Mouse (Mus musculus) hindbrain, embryonic 15.5 days (tissue): ENCODE data around the gene Gsdma. TPM values are rescaled to one million over a fixed set of nuclear protein-coding genes. Genes with fewer than 3 reads are reported as not detected.
"Not testable (repeated sequence)": the region's sequence is repeated elsewhere in the genome, so short reads cannot be mapped to it uniquely, and the experiment has no call there.

Experiments
- ATAC-seq: fragments of 200-750 bp; cut with Nextera tagmentation; 2 replicates; pipeline ENCODE4 v1.8.0; 2017; ENCODE audit warnings: low read depth, moderate number of reproducible peaks, moderate TSS enrichment; ENCODE audit not compliant: low FRiP score
- H3K27ac ChIP-seq: fragments of 300-500 bp; sonication (generic); replicated peaks from 2 replicates; pipeline ENCODE4 v1.5.1; 2015; ENCODE audit warnings: mild to moderate bottlenecking, inconsistent platforms
- H3K27me3 ChIP-seq: fragments of 300-500 bp; sonication (generic); 2 replicates; pipeline ENCODE4 v1.6.1; 2015; ENCODE audit warnings: control low read depth, inconsistent platforms
- H3K36me3 ChIP-seq: fragments of 300-500 bp; sonication (generic); 2 replicates; pipeline ENCODE4 v1.6.1; 2015; ENCODE audit warnings: control low read depth, inconsistent platforms
- H3K4me1 ChIP-seq: fragments of 300-500 bp; sonication (generic); replicated peaks from 2 replicates; pipeline ENCODE4 v1.6.1; 2015; ENCODE audit warnings: control low read depth, inconsistent platforms
- H3K4me2 ChIP-seq: fragments of 300-500 bp; sonication (generic); 2 replicates; pipeline ENCODE4 v1.6.1; 2015; ENCODE audit warnings: moderate library complexity, mild to moderate bottlenecking, inconsistent platforms
- H3K4me3 ChIP-seq: fragments of 300-500 bp; sonication (generic); 2 replicates; pipeline ENCODE4 v1.5.1; 2015; ENCODE audit warnings: mild to moderate bottlenecking, inconsistent platforms
- H3K9ac ChIP-seq: fragments of 300-500 bp; sonication (generic); 2 replicates; pipeline ENCODE4 v1.6.1; 2015; ENCODE audit warnings: inconsistent platforms
- H3K9me3 ChIP-seq: fragments of 300-500 bp; sonication (generic); 2 replicates; pipeline ENCODE4 v1.6.1; 2016; ENCODE audit warnings: control low read depth, inconsistent platforms
- WGBS: fragments of 180-500 bp; shearing (Covaris S2); methylation state at CpG from one replicate; pipeline ENCODE4 v1.1.7; 2015; 5-methylcytosine and 5-hydroxymethylcytosine counted together
- polyA plus RNA-seq: library from polyadenylated mRNA; unstranded; fragments of >200 nt; fragmentation: Nextera tagmentation; extraction: Ambion mirVana; gene quantifications from 2 replicates; pipeline ENCODE4 v1.2.1, GENCODE M21; 2015

The Gsdma gene
- polyA plus RNA-seq: 0.09 TPM in 1 of 2 replicates, not detected in the other

GRCm38 (mm10) chr11:98664091-98664490 is at the start of gene Gsdma:
Gene Gsdma, plus strand, starts transcription at chr11:98664351.
- ATAC-seq: no peak
- no peaks in the 10 kb centered on the region for H3K36me3 ChIP-seq
- H3K9me3 ChIP-seq: no peaks in the 10 kb centered on the region
- H3K4me1 ChIP-seq: 0 out of 2 replicates have a peak, but pooled peaks cover 5% of the 10 kb centered on the region
- H3K27me3 ChIP-seq: 0 out of 2 replicates have a peak, but pooled peaks cover 4% of the 10 kb centered on the region
- H3K4me2 ChIP-seq: no peak within 1 kb of the TSS
- H3K27ac ChIP-seq: no peak within 1 kb of the TSS
- H3K4me3 ChIP-seq: no peak within 1 kb of the TSS
- no peak within 1 kb of the TSS for H3K9ac ChIP-seq
- 24% methylated on average over 4 of the region's 4 CpGs for WGBS

DNA sequence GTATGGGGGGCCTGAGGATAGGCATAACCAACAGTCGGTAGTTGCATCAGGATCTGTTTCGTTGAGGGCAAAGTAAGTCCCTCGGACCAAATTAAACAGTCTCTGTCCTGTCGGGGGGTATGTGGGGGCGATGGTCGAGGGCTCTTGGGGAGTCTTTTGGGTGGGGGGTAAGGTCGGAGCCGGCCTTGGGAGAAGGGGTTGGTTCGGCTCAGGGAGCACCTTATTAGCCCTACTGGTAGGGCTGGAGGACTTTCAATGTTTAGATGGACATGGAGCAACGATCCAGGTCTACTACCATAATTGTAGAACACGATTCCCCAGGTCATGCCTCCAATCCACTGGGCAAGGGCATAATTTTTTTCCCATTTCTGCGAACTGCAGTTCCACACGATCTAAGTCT is 43.4 kb upstream of the Gsdma start:
- Histone ChIP-seq H3K4me1 (no peaks in the 10 kb centered on the region), H3K27me3 (no peaks in the 10 kb centered on the region), H3K4me2 (no peak overlapping the region), H3K27ac (no peak overlapping the region), H3K36me3 (no peaks in the 10 kb centered on the region), H3K4me3 (no peak overlapping the region), H3K9me3 (no peaks in the 10 kb centered on the region), H3K9ac (no peak overlapping the region)
- WGBS: 96% methylated on average over 13 of the region's 13 CpGs
- ATAC-seq: no peak

DNA sequence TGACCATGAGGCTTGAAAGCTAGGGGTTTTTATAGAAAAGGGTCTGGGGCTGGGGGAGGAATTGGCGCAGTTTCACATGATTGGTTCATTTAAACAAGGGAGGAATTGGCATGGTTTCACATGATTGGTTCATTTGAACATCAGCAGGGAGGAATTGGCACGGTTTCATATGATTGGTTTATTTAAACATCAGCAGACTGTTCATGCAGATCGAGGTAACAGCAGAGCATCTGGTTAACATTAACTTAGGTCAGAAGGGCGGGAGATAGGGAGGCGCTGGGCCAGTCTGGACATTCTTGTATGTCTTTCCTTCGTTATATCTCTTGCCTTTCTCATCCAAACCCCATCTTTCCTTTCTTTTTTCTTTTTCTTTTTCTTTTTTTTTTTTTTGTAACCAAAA is 40.2 kb upstream of the Gsdma start:
- not testable (repeated sequence) for H3K9ac ChIP-seq, H3K36me3 ChIP-seq, H3K4me1 ChIP-seq, H3K4me3 ChIP-seq, ATAC-seq, H3K9me3 ChIP-seq, H3K27me3 ChIP-seq, H3K4me2 ChIP-seq, H3K27ac ChIP-seq
- 83% methylated on average over 6 of the region's 6 CpGs for WGBS

DNA sequence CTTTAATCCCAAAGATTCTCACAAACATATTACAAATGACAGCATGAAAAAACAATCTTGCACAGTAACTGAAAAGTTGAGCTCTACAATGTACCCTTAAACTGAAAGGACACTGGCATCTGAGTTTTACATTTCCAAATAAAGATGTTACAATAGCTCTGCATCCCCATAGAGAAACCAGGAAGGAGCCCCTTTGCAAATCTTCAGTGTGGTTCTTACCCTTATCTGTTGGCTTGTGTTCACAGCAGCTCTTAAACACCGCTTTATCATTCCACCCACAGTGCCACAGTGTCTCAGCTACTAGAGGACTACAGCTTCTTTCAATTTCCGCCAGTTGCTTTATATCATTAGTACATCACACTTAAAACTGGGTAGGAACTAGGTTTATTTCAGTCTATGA is 39.8 kb upstream of the Gsdma start:
- H3K27me3 ChIP-seq, H3K4me1 ChIP-seq, H3K9me3 ChIP-seq, H3K27ac ChIP-seq, H3K9ac ChIP-seq, H3K4me3 ChIP-seq, H3K4me2 ChIP-seq, ATAC-seq, H3K36me3 ChIP-seq: not testable (repeated sequence)
- 93% methylated on average over 2 of the region's 2 CpGs for WGBS

DNA sequence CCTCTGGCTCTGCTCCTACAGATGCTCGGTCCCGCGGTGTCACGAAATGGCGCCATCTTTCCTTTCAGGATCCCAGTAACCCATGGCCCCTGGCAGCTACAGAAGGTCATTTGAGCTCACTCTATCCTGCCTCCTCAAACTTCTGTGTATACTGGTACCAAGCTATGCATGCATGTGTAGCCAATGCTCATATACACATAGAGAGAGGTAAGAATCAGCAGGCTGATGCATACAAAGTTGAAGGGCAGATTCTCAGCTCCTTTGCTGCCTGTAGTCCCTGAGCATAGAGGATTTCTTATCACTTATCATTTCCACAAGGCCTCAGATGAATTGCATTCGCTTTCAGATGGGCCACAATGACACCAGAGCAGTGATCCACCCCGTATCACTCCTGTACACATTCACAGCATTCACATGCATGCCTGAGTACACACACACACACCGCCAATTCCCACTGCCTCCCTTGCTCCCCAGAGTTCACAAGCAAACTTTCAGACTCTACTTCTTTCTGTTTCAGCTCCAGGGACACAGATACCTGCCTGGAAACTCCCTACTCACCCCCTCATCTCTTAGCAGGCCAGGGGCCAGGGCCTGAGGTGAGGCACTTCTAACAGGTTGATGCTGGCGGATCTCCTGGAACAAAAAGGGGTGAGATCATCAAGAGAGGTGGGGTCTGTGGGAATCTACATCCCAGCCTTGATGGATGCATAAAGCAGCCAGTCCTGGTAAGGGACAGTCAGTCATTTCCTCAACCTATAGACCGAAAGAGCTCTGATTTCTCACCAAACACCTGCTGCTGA is 38.3 kb upstream of the Gsdma start, which contains the start of the genes Gm12355 and Gsdma3:
Gm12355 (minus strand) TSS at position 51 of the 800 bp plus-strand sequence.
Gsdma3 (plus strand) TSS at position 750 of the 800 bp plus-strand sequence.
- Histone ChIP-seq H3K4me3 (no peak within 1 kb of the TSS), H3K4me1 (no peaks in the 10 kb centered on the region), H3K27me3 (no peaks in the 10 kb centered on the region), H3K9ac (no peak within 1 kb of the TSS), H3K36me3 (no peaks in the 10 kb centered on the region), H3K4me2 (no peak within 1 kb of the TSS), H3K9me3 (no peaks in the 10 kb centered on the region), H3K27ac (no peak within 1 kb of the TSS)
- ATAC-seq: no peak
- WGBS: 92% methylated on average over 10 of the region's 10 CpGs

GRCm38 (mm10) chr11:98628706-98629105 is 35.4 kb upstream of the Gsdma start:
- H3K27ac ChIP-seq: no peak overlapping the region
- no peak overlapping the region for H3K4me3 ChIP-seq
- H3K9me3 ChIP-seq: no peaks in the 10 kb centered on the region
- WGBS: 89% methylated on average over 3 of the region's 3 CpGs
- no peak overlapping the region for H3K9ac ChIP-seq
- no peak overlapping the region for H3K4me2 ChIP-seq
- no peaks in the 10 kb centered on the region for H3K36me3 ChIP-seq
- H3K4me1 ChIP-seq: no peaks in the 10 kb centered on the region
- no peak for ATAC-seq
- H3K27me3 ChIP-seq: no peaks in the 10 kb centered on the region

DNA sequence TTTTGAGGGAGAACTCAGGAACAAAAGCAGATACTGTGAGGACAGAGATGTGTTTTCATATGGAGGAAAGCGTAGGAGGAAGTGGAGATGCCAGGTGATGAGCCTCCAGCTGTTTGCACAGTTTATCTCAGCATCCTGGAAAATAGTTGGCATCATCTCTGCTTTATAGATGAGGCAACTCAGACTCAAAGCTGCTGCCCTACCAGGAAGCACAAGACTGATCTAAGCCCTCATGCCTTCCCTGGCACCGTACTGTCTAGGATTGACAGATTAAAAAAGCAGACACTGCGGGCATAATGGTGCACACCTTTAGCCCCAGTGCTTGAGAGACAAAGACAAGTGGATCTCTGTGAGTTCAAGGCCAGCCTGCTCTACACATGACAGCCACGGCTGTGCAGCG is 33.5 kb upstream of the Gsdma start:
- WGBS: 84% methylated on average over 5 of the region's 5 CpGs
- no peak overlapping the region for H3K4me2 ChIP-seq
- H3K27me3 ChIP-seq: no peaks in the 10 kb centered on the region
- H3K9me3 ChIP-seq: no peaks in the 10 kb centered on the region
- H3K4me3 ChIP-seq: no peak overlapping the region
- no peaks in the 10 kb centered on the region for H3K36me3 ChIP-seq
- no peak for ATAC-seq
- no peaks in the 10 kb centered on the region for H3K4me1 ChIP-seq
- no peak overlapping the region for H3K27ac ChIP-seq
- H3K9ac ChIP-seq: no peak overlapping the region

DNA sequence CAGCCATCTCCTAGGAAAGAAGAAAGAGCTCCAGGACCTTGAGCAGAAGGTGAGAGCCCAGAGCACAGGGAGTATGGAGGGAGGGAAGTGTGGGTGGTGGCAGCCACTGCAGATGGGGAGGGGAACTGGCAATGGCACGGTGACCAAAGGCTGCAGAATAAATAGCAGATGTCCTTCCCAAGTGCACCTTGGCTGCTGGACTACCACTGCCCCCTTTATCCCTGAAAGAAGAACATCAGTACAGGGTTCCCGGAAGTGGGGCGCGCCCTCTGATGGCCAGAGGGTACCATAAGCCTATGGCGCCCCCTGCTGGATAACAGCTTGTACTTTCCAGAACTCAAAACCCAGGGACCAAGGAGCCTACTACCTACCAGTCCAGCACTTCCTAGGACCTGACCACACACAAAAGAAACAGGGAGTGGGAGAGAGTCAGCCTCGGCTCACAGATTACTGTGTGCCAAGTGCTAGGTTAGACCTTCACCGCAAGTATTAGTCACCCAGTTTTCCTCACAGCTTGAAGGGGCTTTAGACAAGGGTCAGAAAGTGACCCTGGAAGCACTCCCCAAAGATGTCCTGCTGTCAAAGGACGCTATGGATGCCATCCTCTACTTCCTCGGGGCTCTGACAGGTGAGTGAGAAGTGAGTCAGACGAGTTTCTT is 28.7 kb upstream of the Gsdma start:
- H3K4me2 ChIP-seq, H3K27ac ChIP-seq, H3K9ac ChIP-seq, H3K4me3 ChIP-seq, H3K9me3 ChIP-seq, ATAC-seq, H3K36me3 ChIP-seq, H3K4me1 ChIP-seq, H3K27me3 ChIP-seq: not testable (repeated sequence)
- WGBS: 32% methylated on average over 10 of the region's 10 CpGs

DNA sequence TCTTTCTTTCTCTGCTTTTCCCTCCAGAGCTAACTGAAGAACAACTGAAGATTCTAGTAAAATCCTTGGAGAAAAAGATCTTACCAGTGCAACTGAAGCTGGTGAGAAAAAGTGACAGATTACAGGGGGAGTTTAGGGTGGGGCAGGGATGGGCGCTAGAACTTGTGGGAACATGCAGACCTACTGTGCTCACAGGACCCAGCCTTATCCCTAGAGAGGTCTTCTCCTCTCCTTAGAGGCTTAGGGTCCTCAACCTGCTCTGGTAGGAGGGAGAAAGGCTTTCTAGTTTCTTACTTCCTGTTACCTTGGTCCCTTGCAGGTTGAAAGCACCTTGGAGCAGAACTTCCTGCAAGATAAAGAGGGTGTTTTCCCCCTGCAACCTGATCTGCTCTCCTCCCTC is 26.6 kb upstream of the Gsdma start:
- ATAC-seq: no peak
- 85% methylated on average over 1 of the region's 1 CpGs for WGBS
- Histone ChIP-seq H3K9ac (no peak overlapping the region), H3K4me1 (no peaks in the 10 kb centered on the region), H3K27ac (no peak overlapping the region), H3K27me3 (no peaks in the 10 kb centered on the region), H3K4me2 (no peak overlapping the region), H3K36me3 (no peaks in the 10 kb centered on the region), H3K9me3 (no peaks in the 10 kb centered on the region), H3K4me3 (no peak overlapping the region)

DNA sequence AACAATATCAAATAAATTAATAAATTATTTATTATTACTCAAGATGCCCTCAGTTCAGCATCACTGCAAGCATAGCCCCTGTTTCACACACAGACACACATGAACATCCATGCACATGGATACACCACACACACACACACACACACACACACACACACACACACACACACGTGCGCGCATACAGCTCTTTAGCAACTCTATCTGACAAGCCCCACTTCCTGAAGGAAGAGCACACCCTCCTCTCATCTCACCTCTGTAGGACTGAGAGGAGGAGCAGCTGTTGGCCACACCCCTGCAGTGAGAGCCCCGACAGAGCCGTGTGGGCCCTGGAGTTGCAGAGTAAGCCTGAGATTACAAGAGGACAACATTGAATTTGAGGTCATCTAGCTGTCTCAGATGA is 24.1 kb upstream of the Gsdma start:
- Histone ChIP-seq H3K27ac (no peak overlapping the region), H3K9ac (no peak overlapping the region), H3K27me3 (no peaks in the 10 kb centered on the region), H3K4me2 (no peak overlapping the region), H3K9me3 (no peaks in the 10 kb centered on the region), H3K4me1 (no peaks in the 10 kb centered on the region), H3K36me3 (no peaks in the 10 kb centered on the region), H3K4me3 (no peak overlapping the region)
- no peak for ATAC-seq
- WGBS: 63% methylated on average over 5 of the region's 5 CpGs

GRCm38 (mm10) chr11:98644757-98645156 is 19.4 kb upstream of the Gsdma start:
- no peaks in the 10 kb centered on the region for H3K36me3 ChIP-seq

GRCm38 (mm10) chr11:98645946-98646345 is 18.2 kb upstream of the Gsdma start:
- H3K36me3 ChIP-seq: no peaks in the 10 kb centered on the region
- H3K4me2 ChIP-seq: no peak overlapping the region
- no peak for ATAC-seq
- no peaks in the 10 kb centered on the region for H3K27me3 ChIP-seq
- WGBS: 82% methylated on average over 2 of the region's 2 CpGs
- H3K9ac ChIP-seq: no peak overlapping the region
- H3K9me3 ChIP-seq: no peaks in the 10 kb centered on the region
- no peak overlapping the region for H3K27ac ChIP-seq
- H3K4me1 ChIP-seq: no peaks in the 10 kb centered on the region
- no peak overlapping the region for H3K4me3 ChIP-seq

More at GRCm38 (mm10) chr11:98644757-98645156, 19.4 kb upstream of the Gsdma start:
- H3K9ac ChIP-seq: no peak overlapping the region
- no peak overlapping the region for H3K4me3 ChIP-seq
- H3K27ac ChIP-seq: no peak overlapping the region
- H3K4me1 ChIP-seq: no peaks in the 10 kb centered on the region
- 89% methylated on average over 3 of the region's 3 CpGs for WGBS
- no peaks in the 10 kb centered on the region for H3K27me3 ChIP-seq
- H3K4me2 ChIP-seq: no peak overlapping the region
- H3K9me3 ChIP-seq: no peaks in the 10 kb centered on the region
- no peak for ATAC-seq
